Mouse (Mus musculus): ENCODE measurements around the gene Pum3.

DNA sequence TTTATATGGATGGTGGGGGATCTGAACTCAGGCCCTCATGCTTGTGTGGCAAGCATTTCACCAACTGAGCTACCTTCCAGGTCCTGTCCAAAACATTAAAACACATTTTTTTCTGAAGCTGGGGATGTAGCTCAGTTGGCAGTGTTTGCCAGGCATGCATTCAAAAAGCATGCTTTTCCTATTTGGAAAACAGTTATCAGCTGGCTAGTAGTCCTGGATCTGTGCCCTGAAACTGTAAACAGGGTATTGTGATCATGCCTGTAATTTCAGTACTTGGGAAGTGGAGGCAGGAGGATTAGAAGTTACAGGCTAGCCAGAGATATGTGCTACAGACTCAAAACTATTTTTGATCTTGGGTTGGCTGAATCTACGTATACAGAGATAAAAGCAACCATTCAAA lies 47.5 kb downstream of the Pum3 start:
- TF ChIP-seq POLR2AphosphoS2 (IDR thresholded peaks at IDR 0.05; ENCODE audit: insufficient read length, low read depth), result no peak
- TF ChIP-seq E2F4 (IDR thresholded peaks at IDR 0.05; ENCODE audit: insufficient read depth), result no peak
- TF ChIP-seq MAX (IDR thresholded peaks at IDR 0.05; ENCODE audit: low read depth), result no peak
- TF ChIP-seq TCF12 (IDR thresholded peaks at IDR 0.05; ENCODE audit: insufficient read depth, poor library complexity, severe bottlenecking), result no peak
- TF ChIP-seq POLR2A (IDR thresholded peaks at IDR 0.05; ENCODE audit: insufficient read length, low read depth), result no peak
- TF ChIP-seq MYOD1 (IDR thresholded peaks at IDR 0.05; ENCODE audit: control insufficient read depth in 1 of 3, insufficient read length in 2 of 3, low read depth in 2 of 3), result no peak
